Mouse (Mus musculus): ENCODE data around the gene Nos1.
"Not testable (repeated sequence)": the region's sequence is repeated elsewhere in the genome, so short reads cannot be mapped to it uniquely, and the experiment has no call there.

Nos1 gene

DNA sequence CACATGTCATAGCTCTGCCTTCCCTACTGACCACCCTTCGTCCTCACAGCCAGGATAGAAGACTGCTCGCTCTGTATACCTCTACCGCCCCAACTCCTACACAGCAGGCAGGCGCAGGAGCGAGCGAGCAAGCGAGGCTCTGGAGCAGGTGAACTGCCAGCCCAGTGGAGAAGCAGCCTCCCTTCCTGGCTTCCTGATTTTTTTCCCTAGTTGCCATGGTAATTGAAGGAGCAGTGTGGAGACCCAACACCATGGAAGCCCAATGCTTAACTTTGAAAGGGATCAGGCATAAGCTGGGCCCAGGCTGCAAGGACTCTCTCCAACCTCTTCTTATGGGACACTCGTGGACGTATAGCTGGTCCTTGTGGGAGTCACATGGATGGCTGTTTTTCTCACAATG is 59.4 kb downstream of the Nos1 start:
- no peak for DNase-seq

- DNase-seq = peak; percentile 46
Measured at GRCm38 (mm10) chr5:117840988-117841387, 60.2 kb downstream of the Nos1 start.

GRCm38 (mm10) chr5:117841651-117842347 is 61.0 kb downstream of the Nos1 start:
- DNase-seq = peak; percentile 52

GRCm38 (mm10) chr5:117842699-117843098 is 61.9 kb downstream of the Nos1 start:
- no peak for DNase-seq

DNA sequence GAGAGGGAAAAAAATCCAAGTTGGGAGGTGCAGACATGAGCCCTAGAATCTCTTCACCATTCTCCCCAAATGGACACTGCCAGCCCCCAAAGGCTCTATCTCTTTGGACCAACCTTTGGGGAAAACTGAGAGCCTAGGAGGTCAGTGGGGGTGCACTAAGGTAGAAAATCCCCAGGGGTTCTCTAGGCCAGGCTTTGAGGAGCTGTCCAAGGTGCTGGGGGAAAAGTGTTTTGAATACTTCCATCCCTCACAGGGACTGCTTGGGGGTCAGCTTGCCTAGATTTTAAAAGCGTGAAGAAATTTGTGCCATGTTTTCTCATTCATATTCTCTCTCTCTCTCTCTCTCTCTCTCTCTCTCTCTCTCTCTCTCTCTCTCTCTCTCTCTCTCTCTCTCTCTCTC is 63.8 kb downstream of the Nos1 start:
- no peak for DNase-seq

DNA sequence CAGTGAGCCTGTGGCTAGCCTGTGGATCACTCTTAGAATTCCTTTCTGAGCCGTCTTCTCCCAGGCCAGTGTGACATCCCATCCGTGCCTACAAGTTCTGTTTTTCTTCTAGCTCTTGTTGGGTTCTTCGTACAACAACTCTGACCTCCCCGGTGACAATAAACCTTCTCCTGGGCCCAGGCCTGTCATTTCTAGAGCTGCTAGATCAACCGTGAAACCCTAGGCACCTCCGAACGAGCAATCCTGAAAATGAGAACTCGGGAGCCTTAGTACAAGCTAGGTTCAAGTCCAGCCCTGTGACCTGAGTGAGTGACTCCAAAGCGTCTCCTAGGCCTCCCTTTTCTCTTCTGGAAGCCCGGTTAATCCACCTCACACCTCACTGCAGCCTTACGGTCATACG is 69.6 kb downstream of the Nos1 start:
- DNase-seq = no peak

DNA sequence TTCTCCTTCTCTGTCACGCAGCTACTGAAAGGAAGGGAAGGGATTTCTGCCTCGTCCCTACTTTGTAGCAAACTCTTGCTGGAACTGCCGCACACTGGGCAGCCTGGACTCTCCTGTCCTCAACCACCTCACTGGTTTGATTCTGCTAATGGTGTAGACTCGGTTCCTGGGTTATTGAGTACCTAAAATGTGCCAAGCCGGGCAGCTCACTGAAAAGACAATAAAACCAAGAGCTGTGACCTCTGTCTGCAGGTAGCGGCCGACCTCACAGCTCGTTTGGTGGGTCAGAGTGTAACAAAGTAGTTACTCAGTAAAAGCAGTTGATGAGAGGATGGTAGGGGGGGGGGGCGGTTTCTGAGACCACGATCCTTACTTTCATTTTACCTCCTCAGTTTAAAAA is 72.9 kb downstream of the Nos1 start:
- DNase-seq = no peak

DNA sequence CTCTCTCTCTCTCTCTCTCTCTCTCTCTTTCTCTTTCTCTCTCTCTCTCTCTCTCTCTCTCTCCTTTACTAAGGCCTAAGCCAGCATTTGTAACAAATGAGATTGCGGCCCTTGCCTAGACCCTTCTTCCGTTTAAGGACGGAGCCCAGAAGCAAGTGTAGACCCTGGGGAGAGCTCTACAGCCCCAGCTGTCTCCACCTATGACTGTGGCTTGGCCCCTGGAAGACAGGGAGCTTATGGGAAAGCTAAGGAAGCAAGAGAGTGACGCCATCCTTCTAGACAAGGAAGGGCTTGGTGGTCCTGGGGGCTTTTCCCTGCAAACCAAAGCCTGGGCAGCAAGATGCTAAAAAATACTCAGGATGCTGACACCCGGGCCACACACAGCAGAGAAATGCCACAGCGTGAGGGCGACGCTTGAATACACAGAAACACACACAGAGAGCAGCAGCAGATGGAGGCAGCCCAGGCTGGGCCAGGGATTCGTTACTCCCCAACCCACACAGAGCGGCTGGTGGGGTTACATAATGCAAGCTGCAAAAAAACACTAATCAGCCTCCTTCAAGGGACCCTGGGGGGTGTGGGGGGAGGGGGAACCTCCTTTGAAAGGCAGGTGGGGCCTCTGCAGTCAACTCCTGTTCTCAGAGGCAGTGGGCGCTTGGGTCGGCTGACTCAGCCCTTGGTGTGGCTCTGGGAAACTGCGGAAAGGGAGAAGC is 83.9 kb downstream of the Nos1 start:
- DNase-seq = peak; percentile 19

DNA sequence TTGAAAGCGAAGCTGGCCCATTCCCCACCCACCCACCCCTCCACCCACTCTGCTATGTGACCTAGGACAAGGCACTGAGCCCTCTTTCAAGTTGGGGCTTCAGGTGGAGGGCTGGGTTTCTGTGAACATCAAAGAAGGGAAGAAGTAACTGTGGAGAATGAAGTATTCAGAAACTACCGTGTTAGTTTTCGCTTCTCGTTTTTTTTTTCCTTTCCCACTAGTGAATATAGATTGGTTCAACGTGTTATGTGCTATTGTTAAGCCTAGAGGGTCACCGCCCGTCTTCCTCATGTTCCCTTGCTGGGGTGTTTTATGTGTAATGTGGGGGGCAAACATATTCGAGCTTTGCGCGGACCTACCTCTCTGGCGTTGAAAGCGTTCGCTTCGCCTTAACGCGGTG is 85.0 kb downstream of the Nos1 start:
- no peak for DNase-seq

DNA sequence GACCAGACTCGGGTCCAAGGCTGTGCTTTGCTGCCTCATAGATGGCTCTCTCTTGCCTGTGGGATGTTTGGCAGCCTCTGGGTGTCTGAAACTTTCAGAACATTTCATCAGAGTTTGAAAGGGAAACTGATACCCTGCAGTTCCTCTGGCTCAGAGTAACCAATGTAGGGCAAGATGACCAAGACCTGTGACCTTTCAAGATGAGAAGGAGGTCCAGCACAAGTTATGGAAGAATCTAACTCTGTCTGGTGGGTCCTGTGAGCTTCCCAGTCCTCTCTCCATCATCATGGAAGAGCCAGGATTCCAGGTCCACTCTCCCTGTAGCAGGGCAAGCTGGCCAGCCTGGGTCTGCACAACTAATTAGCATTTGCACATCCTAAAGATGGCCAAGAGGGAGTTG is 90.8 kb downstream of the Nos1 start:
- DNase-seq = no peak

GRCm38 (mm10) chr5:117873807-117874206 is 93.0 kb downstream of the Nos1 start:
- peak; percentile 13 for DNase-seq

- no peak for DNase-seq
Measured at GRCm38 (mm10) chr5:117874236-117874635, 93.4 kb downstream of the Nos1 start.

- no peak for DNase-seq
Measured at GRCm38 (mm10) chr5:117879136-117879535, 98.3 kb downstream of the Nos1 start.

GRCm38 (mm10) chr5:117880916-117881555 is 100.2 kb downstream of the Nos1 start:
- no peak for DNase-seq

DNA sequence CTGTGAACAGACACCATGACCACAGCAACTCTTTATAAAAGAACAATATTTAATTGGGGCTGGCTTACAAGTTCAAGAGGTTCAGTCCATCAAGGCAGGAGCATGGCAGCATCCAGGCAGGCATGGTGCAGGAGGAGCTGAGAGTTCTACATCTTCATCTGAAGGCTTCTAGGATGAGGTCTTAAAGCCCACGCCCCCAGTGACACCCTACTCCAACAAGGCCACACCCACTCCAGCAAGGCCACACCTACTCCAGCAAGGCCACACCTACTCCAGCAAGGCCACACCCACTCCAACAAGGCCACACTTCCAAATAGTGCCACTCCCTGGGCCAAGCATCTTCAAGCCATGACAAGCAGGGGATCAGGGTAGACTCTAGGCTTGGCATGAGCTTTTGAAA is 101.6 kb downstream of the Nos1 start:
- DNase-seq = not testable (repeated sequence)

DNA sequence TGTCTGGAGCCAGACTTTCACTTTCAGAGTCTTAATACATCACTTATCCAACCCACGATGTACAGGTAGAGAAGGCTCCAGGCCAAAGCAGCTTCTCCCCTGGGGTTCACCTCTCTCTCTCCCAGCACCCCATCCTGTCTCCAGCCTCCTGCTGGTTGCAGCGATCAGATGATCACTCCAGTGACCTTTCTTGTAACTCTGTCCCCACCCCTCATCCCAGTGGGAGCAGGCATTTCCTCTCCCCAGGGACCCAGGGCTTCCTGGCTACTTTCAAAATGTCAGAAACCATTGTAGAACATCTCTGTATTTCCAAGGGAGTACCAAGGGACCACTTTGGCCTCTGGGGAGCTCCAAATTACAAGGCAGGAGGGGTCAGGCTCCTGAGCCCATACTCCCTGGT is 104.2 kb downstream of the Nos1 start:
- no peak for DNase-seq

DNA sequence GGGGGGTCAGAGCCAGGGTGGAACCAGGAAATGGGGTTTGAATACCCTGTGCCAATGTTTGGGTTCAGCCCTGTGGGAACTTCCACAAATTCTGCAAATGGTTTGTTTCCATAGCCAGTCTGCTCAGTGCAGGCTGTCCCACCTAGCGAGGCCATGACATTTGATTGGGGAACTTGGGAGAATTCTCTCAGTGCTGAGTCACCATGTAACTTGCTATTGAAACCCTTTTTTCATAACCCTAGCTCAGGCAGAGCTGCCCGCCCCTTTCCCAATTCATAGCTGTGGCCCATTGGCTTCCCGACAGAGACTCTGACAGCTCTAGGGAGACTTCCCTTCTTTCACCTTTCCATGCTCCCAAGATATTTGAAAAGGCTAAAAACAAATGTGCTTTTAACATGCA is 107.3 kb downstream of the Nos1 start:
- no peak for DNase-seq

- no peak for DNase-seq
Measured at GRCm38 (mm10) chr5:117888946-117889345, 108.1 kb downstream of the Nos1 start.

- DNase-seq = peak; percentile 14
Measured at GRCm38 (mm10) chr5:117889571-117889970, 108.7 kb downstream of the Nos1 start.

DNA sequence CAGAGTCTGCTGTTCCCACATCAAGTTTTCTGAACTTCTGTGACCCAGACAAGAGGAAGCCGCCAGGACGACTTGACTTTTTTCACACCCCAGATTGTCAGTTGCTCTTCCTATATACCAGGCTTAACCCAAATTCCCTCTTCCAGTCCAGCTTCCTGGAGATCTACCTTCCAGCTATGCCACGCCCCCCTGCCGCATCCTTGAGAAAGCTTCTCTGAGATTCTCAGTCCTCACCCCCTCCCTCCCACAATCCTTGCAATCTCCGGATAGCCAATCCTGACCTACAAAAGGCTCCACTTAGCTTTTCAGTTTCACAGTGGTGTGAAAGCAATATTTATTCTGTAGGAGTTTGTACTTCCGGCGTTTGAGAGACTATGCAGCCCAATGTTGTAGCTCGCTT is 110.0 kb downstream of the Nos1 start:
- no peak for DNase-seq

- no peak for DNase-seq
Measured at GRCm38 (mm10) chr5:117891545-117891944, 110.7 kb downstream of the Nos1 start.

DNA sequence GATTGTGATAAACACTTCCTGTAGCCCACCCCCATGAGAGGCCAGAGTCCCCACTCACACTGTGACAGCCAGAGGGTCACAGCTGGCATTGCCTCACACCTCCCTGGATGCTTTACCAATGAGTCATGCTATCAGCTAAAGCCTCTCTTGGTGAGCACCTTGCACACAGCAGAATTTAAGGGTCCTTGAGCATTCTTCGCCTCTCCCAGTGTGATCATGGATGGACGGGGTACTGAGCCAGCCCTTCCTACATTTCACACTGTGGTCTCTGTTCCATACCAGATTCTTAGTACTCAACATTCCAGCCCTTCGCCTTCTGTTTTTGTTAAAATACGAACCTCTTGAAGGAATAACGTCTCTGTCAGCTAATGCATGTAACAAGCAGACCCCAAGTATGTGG is 113.2 kb downstream of the Nos1 start:
- DNase-seq = no peak

- no peak for DNase-seq
Measured at GRCm38 (mm10) chr5:117898055-117898806, 117.4 kb downstream of the Nos1 start.

Data from right cerebral cortex, postnatal 4 days (tissue).